Mouse (Mus musculus) gastrocnemius, postnatal 10 days (tissue): ENCODE data around the gene Hax1. TPM values are rescaled to one million over a fixed set of nuclear protein-coding genes. Genes with fewer than 3 reads are reported as not detected.

Experiments
- DNase-seq: peaks from one replicate; pipeline ENCODE4 v3.0.0; 2021; ENCODE audit warnings: mixed read lengths
- long read RNA-seq, 2 experiments: library from polyadenylated mRNA; stranded (forward); transcript quantifications; one replicate each; pipeline ENCODE4 v2.0.0; 2021
- total RNA-seq, 2 experiments: library from RNA; stranded (reverse); gene quantifications; 2 replicates each; pipeline ENCODE4 v1.2.3; 2021

The Hax1 gene
- total RNA-seq: 10 to 100 TPM; 49.3 to 52.8 TPM
- long read RNA-seq, experiment 1, transcript Hax1-201 (7 exons, 1,139 nt): major isoform, 21 of 27 reads
- long read RNA-seq, experiment 1, partial matches to known transcripts: 2 of 27 reads
- long read RNA-seq, experiment 1, other reads (novel, unspliced or antisense): 3 of 27 reads
- long read RNA-seq, experiment 2, transcript Hax1-201 (7 exons, 1,139 nt): major isoform, 18 of 25 reads
- long read RNA-seq, experiment 2, partial matches to known transcripts: 3 of 25 reads
- long read RNA-seq, experiment 2, other reads (novel, unspliced or antisense): 2 of 25 reads

- DNase-seq: peak; percentile 90
Observed at GRCm38 (mm10) chr3:89998612-89999054, at the start of gene Hax1. TSS of gene Hax1 (minus strand) at chr3:89998780.

GRCm38 (mm10) chr3:90036263-90036662 lies 37.7 kb upstream of the Hax1 start:
- DNase-seq: no peak

GRCm38 (mm10) chr3:90034653-90035052 lies 36.1 kb upstream of the Hax1 start:
- DNase-seq: no peak

GRCm38 (mm10) chr3:90016626-90017025 lies 18.0 kb upstream of the Hax1 start:
- DNase-seq: no peak

GRCm38 (mm10) chr3:90010291-90010690 lies 11.7 kb upstream of the Hax1 start:
- DNase-seq: no peak

GRCm38 (mm10) chr3:90004091-90004796 lies 5.7 kb upstream of the Hax1 start:
- no peak for DNase-seq

GRCm38 (mm10) chr3:89999830-90000229 lies 1.2 kb upstream of the Hax1 start:
- DNase-seq: no peak

GRCm38 (mm10) chr3:89999090-89999489 lies 510 bp upstream of the Hax1 start:
- DNase-seq: no peak

- peak; percentile 7 for DNase-seq
Observed at GRCm38 (mm10) chr3:89997791-89998495, 637 bp downstream of the Hax1 start.

GRCm38 (mm10) chr3:89994807-89995515 lies 3.6 kb downstream of the Hax1 start:
- DNase-seq: no peak

GRCm38 (mm10) chr3:89987822-89988221 lies 10.8 kb downstream of the Hax1 start:
- DNase-seq: no peak

- DNase-seq: no peak
Observed at GRCm38 (mm10) chr3:89987211-89987610, 11.4 kb downstream of the Hax1 start.

GRCm38 (mm10) chr3:89982426-89982825 lies 16.2 kb downstream of the Hax1 start:
- DNase-seq: no peak

- no peak for DNase-seq
Observed at GRCm38 (mm10) chr3:89976859-89977258, 21.7 kb downstream of the Hax1 start.

GRCm38 (mm10) chr3:89968509-89968908 lies 30.1 kb downstream of the Hax1 start:
- no peak for DNase-seq

GRCm38 (mm10) chr3:89966946-89967345 lies 31.6 kb downstream of the Hax1 start:
- no peak for DNase-seq

GRCm38 (mm10) chr3:89965972-89966371 lies 32.6 kb downstream of the Hax1 start:
- no peak for DNase-seq

GRCm38 (mm10) chr3:89965557-89965956 lies 33.0 kb downstream of the Hax1 start:
- no peak for DNase-seq

GRCm38 (mm10) chr3:89963926-89964739 lies 34.4 kb downstream of the Hax1 start:
- DNase-seq: peak; percentile 61

GRCm38 (mm10) chr3:89963221-89963763 lies 35.3 kb downstream of the Hax1 start, which contains the start of gene Atp8b2:
TSS of gene Atp8b2 (minus strand) at chr3:89963508.
- DNase-seq: peak; percentile 66

GRCm38 (mm10) chr3:89962751-89963220 lies 35.8 kb downstream of the Hax1 start:
- DNase-seq: no peak
